Mouse (Mus musculus) midbrain, embryonic 16.5 days (tissue): ENCODE results near the gene Angptl4. TPM values are rescaled to one million over a fixed set of nuclear protein-coding genes. Genes with fewer than 3 reads are reported as not detected.
A peak's percentile ranks its signal among the peaks of the same experiment; 100 is the strongest.

Experiments used
- ATAC-seq: fragments of 200-750 bp; cut with Nextera tagmentation; 2 replicates; pipeline ENCODE4 v1.8.0; 2017; ENCODE audit warnings: moderate TSS enrichment
- H3K27ac ChIP-seq: fragments of 300-500 bp; sonication (generic); 2 replicates; pipeline ENCODE4 v1.5.1; 2014; ENCODE audit warnings: mild to moderate bottlenecking, low read length, mixed read lengths
- H3K27me3 ChIP-seq: fragments of 300-500 bp; sonication (generic); 2 replicates; pipeline ENCODE4 v1.6.1; 2014; ENCODE audit warnings: low read depth, low read length, mixed read lengths; ENCODE audit not compliant: control insufficient read depth, insufficient read depth
- H3K36me3 ChIP-seq: fragments of 300-500 bp; sonication (generic); 2 replicates; pipeline ENCODE4 v1.6.1; 2014; ENCODE audit warnings: mild to moderate bottlenecking, low read length, moderate library complexity, mixed read lengths; ENCODE audit not compliant: control insufficient read depth, insufficient read depth
- H3K4me1 ChIP-seq: fragments of 300-500 bp; sonication (generic); 2 replicates; pipeline ENCODE4 v1.6.1; 2014; ENCODE audit warnings: mild to moderate bottlenecking, low read length, mixed read lengths; ENCODE audit not compliant: control insufficient read depth, insufficient read depth
- H3K4me2 ChIP-seq: fragments of 300-500 bp; sonication (generic); 2 replicates; pipeline ENCODE4 v1.6.1; 2014; ENCODE audit warnings: mild to moderate bottlenecking, low read length, mixed read lengths
- H3K4me3 ChIP-seq: fragments of 300-500 bp; sonication (generic); 2 replicates; pipeline ENCODE4 v1.5.1; 2014; ENCODE audit warnings: low read depth, mild to moderate bottlenecking, low read length, moderate library complexity, mixed read lengths
- H3K9ac ChIP-seq: fragments of 300-500 bp; sonication (generic); 2 replicates; pipeline ENCODE4 v1.6.1; 2014; ENCODE audit warnings: low read depth, low read length, mixed read lengths
- H3K9me3 ChIP-seq: fragments of 300-500 bp; sonication (generic); replicated peaks from 2 replicates; pipeline ENCODE4 v1.6.1; 2014; ENCODE audit warnings: mild to moderate bottlenecking, low read length, mixed read lengths; ENCODE audit not compliant: control insufficient read depth, poor library complexity, severe bottlenecking
- WGBS: fragments of 180-500 bp; shearing (Covaris S2); extraction: QIAGEN DNeasy Blood & Tissue Kit; methylation state at CpG from one replicate; pipeline ENCODE4 v1.1.7; 2014; 5-methylcytosine and 5-hydroxymethylcytosine counted together
- polyA plus RNA-seq: library from polyadenylated mRNA; unstranded; fragments of >200 nt; fragmentation: Nextera tagmentation; extraction: Ambion mirVana; gene quantifications from 2 replicates; pipeline ENCODE4 v1.2.1, GENCODE M21; 2015

Angptl4 gene
- polyA plus RNA-seq, 1 experiment from 2014 or later: 16.8 TPM

DNA sequence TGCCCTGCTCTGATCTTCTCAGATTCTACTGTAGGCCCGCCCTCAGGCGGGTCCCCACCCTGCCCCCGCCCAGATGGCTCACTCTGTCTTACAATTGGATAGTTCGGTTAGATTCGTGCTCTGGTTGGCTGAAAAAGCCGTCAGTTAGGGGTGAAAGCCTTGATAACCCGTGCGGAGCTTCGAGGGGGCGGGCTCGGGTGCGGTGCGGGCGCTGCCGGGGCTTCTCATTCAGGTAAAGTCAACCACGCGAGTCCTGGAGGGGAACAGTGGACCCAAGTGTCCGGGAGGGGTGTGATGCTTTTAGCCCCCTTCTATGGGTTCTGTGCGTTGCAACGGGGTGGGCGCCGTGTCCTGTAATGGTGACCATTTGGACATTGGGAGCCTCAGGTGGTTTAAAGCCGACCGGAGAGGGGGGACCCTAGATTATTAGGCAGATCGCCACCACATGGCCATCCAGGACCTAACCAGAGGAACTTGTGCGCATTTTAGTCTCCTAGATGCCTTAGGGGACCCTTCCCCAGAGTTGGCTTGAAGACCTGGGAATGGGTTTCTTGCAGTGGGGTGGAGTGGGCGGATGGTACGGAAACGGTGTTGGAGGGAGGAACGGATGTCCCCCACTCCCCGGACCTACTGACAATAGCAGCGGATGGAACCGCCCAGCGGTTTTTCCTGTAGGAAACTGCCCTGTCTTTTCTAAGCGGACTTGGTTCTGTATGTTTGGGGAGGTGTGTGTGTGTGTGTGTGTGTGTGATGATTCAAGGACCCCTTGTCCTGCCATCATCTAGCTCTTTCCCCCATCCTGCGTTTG lies 28.9 kb upstream of the Angptl4 start, which contains the start of gene Kank3:
Gene Kank3, plus strand, starts transcription at position 186 of the 808 bp plus-strand sequence.
- 2% methylated on average over 36 of the region's 36 CpGs for WGBS
- Histone ChIP-seq H3K27me3 (no peaks in the 10 kb centered on the region; the same call in 1 of the 2 replicates), H3K9me3 (no peaks in the 10 kb centered on the region), H3K36me3 (no peaks in the 10 kb centered on the region), H3K27ac (no peak within 1 kb of the TSS), H3K9ac (peak within 1 kb of the TSS; percentile 58), H3K4me2 (peak within 1 kb of the TSS; percentile 69), H3K4me1 (no peaks in the 10 kb centered on the region), H3K4me3 (peak within 1 kb of the TSS; percentile 41)
- peak; percentile 98 for ATAC-seq

DNA sequence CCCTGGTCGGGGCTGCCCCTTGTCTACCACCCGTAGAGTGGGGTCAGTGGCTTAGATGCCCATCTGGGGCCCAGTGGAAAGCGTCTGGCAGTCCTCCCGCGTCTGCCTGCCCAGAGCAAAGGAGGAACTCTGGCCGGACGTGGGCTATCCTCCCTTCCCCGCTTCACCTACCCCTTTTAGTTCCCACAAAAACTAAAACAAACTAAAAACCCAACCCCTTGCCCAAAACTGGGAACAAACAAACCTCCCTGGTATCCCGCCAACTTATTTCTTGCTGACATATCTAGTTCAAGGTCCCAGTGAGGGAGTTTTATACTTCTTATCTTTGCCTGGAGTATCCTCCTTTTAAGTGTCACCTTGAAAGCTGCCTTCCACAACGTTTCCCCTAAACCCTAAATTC lies 26.6 kb upstream of the Angptl4 start:
- Histone ChIP-seq H3K27me3 (no peaks in the 10 kb centered on the region; the same call in 1 of the 2 replicates), H3K4me2 (no peak overlapping the region), H3K4me1 (no peaks in the 10 kb centered on the region), H3K9me3 (no peaks in the 10 kb centered on the region), H3K9ac (no peak overlapping the region), H3K27ac (no peak overlapping the region), H3K4me3 (no peak overlapping the region), H3K36me3 (no peaks in the 10 kb centered on the region)
- WGBS: 50% methylated on average over 10 of the region's 10 CpGs
- no peak for ATAC-seq

GRCm38 (mm10) chr17:33807181-33807888 lies 25.7 kb upstream of the Angptl4 start:
- H3K27me3 ChIP-seq: no peaks in the 10 kb centered on the region; the same call in 1 of the 2 replicates
- no peak overlapping the region for H3K4me2 ChIP-seq
- no peak for ATAC-seq
- no peak overlapping the region for H3K9ac ChIP-seq
- H3K27ac ChIP-seq: no peak overlapping the region
- no peaks in the 10 kb centered on the region for H3K36me3 ChIP-seq
- H3K9me3 ChIP-seq: no peaks in the 10 kb centered on the region
- WGBS: 55% methylated on average over 8 of the region's 9 CpGs
- no peaks in the 10 kb centered on the region for H3K4me1 ChIP-seq
- H3K4me3 ChIP-seq: no peak overlapping the region

- no peak for ATAC-seq
- WGBS: 57% methylated on average over 1 of the region's 1 CpGs
- H3K27me3 ChIP-seq: no peaks in the 10 kb centered on the region; the same call in 1 of the 2 replicates
Measured at GRCm38 (mm10) chr17:33804745-33805144, 23.1 kb upstream of the Angptl4 start.

DNA sequence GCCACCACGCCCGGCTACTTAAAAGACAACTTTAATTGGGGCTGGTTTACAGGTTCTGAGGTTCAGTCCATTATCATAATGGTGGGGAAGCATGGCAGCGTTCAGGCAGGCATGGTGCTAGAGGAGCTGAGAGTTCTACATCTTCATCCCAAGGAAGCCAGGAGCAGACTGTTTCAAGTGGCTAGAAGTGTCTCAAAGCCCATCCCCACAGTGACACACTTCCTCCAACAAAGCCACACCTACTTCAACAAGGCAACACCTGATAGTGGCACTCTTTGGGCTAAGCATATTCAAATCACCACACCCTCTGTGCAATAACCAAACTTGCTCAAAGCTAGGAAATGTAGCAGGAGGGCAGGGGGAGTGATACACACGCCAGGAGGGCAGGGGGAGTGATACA lies 22.6 kb upstream of the Angptl4 start:
- Histone ChIP-seq H3K4me3 (no peak overlapping the region), H3K27ac (no peak overlapping the region), H3K36me3 (no peaks in the 10 kb centered on the region), H3K27me3 (no peaks in the 10 kb centered on the region; the same call in 1 of the 2 replicates), H3K9ac (no peak overlapping the region), H3K9me3 (no peaks in the 10 kb centered on the region), H3K4me1 (no peaks in the 10 kb centered on the region), H3K4me2 (no peak overlapping the region)
- WGBS: 57% methylated on average over 4 of the region's 4 CpGs
- no peak for ATAC-seq

More at GRCm38 (mm10) chr17:33804745-33805144, 23.1 kb upstream of the Angptl4 start:
- Histone ChIP-seq H3K36me3 (no peaks in the 10 kb centered on the region), H3K4me3 (no peak overlapping the region), H3K9me3 (no peaks in the 10 kb centered on the region), H3K9ac (no peak overlapping the region), H3K27ac (no peak overlapping the region), H3K4me2 (no peak overlapping the region), H3K4me1 (no peaks in the 10 kb centered on the region)

DNA sequence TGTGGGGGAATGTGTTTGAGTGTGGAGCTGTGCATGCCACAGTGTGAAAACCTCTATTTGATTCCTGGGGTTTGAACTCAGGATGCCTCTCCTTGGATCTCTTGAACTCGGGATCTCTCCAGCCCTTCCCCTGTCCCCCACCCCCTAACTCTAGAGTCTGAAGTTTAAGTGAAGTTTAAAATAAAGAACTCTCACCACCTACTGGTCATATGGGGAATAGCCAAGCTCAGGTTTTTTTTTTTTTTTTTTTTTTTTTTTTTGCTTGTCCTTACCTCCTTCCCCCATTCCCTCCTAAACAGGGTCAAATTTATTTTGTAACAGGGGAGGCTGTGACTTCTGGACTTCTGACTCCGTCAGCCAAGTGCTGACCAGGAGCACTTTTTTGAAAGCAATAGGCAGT lies 20.6 kb upstream of the Angptl4 start:
- Histone ChIP-seq H3K4me1 (no peaks in the 10 kb centered on the region), H3K36me3 (no peaks in the 10 kb centered on the region), H3K27me3 (no peaks in the 10 kb centered on the region; the same call in 1 of the 2 replicates), H3K4me3 (no peak overlapping the region), H3K9ac (no peak overlapping the region), H3K4me2 (no peak overlapping the region), H3K9me3 (no peaks in the 10 kb centered on the region), H3K27ac (no peak overlapping the region)
- WGBS: 3% methylated on average over 2 of the region's 2 CpGs
- no peak for ATAC-seq

DNA sequence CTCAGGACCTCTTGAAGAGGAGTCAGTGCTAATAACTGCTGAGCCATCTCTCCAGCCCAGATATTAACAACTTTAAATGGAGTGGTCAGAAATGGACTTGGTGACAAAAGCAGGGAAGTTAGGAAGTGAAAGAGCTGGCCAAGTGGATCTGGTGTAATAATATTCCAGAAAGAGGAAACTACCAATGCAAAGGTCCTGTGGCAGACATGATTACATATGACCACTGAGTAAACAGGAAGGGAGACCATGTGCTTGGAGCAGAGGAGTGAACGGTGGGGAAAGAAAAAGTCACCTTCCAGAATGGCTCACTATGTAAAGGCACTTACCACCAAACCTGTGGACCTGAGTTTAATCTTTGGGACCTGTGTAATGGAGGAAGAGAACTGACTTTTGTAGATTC lies 17.6 kb upstream of the Angptl4 start:
- 77% methylated on average over 1 of the region's 1 CpGs for WGBS
- no peak for ATAC-seq
- no peak overlapping the region for H3K4me3 ChIP-seq

GRCm38 (mm10) chr17:33798306-33798705 lies 16.7 kb upstream of the Angptl4 start:
- H3K9ac ChIP-seq: no peak overlapping the region
- 50% methylated on average over 3 of the region's 3 CpGs for WGBS
- H3K4me2 ChIP-seq: no peak overlapping the region
- H3K9me3 ChIP-seq: no peaks in the 10 kb centered on the region
- H3K4me3 ChIP-seq: no peak overlapping the region
- no peak overlapping the region for H3K27ac ChIP-seq
- H3K36me3 ChIP-seq: no peaks in the 10 kb centered on the region
- no peaks in the 10 kb centered on the region for H3K4me1 ChIP-seq
- ATAC-seq: no peak
- H3K27me3 ChIP-seq: no peaks in the 10 kb centered on the region

More for the DNA sequence above, 17.6 kb upstream of the Angptl4 start:
- Histone ChIP-seq H3K4me2 (no peak overlapping the region), H3K9me3 (no peaks in the 10 kb centered on the region), H3K27me3 (no peaks in the 10 kb centered on the region), H3K9ac (no peak overlapping the region), H3K4me1 (no peaks in the 10 kb centered on the region), H3K36me3 (no peaks in the 10 kb centered on the region), H3K27ac (no peak overlapping the region)

DNA sequence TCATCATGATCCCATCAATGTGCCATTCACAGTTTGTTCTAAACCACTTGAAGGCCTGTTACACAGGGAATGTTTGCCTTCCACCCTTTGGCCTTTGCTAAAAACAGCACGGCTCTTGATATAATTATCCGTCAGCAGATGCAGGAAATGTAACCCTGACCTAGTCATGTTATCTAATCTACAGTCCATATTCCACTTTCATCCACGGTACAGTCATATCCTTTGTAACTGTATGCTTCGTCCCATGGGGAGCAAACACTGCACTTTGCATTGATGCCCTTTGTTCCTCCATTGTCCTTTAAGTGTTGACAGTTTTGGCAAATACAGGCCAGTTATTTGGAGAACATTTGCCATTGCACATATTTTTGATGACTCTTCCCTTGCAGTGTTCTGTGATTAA lies 7.1 kb upstream of the Angptl4 start:
- Histone ChIP-seq H3K36me3 (no peaks in the 10 kb centered on the region), H3K27ac (no peak overlapping the region), H3K9ac (no peak overlapping the region), H3K4me1 (no peaks in the 10 kb centered on the region), H3K4me2 (no peak overlapping the region), H3K27me3 (no peaks in the 10 kb centered on the region), H3K4me3 (no peak overlapping the region), H3K9me3 (no peaks in the 10 kb centered on the region)
- ATAC-seq: no peak
- 83% methylated on average over 4 of the region's 4 CpGs for WGBS
